Mouse (Mus musculus) midbrain, embryonic 16.5 days (tissue): ENCODE results near the gene Cyb561d1. TPM values are rescaled to one million over a fixed set of nuclear protein-coding genes. Genes with fewer than 3 reads are reported as not detected.

Source experiments
- ATAC-seq: fragments of 200-750 bp; cut with Nextera tagmentation; 2 replicates; pipeline ENCODE4 v1.8.0; 2017; ENCODE audit warnings: moderate TSS enrichment
- H3K27ac ChIP-seq: fragments of 300-500 bp; sonication (generic); 2 replicates; pipeline ENCODE4 v1.5.1; 2014; ENCODE audit warnings: mild to moderate bottlenecking, low read length, mixed read lengths
- H3K27me3 ChIP-seq: fragments of 300-500 bp; sonication (generic); 2 replicates; pipeline ENCODE4 v1.6.1; 2014; ENCODE audit warnings: low read depth, low read length, mixed read lengths; ENCODE audit not compliant: control insufficient read depth, insufficient read depth
- H3K36me3 ChIP-seq: fragments of 300-500 bp; sonication (generic); 2 replicates; pipeline ENCODE4 v1.6.1; 2014; ENCODE audit warnings: mild to moderate bottlenecking, low read length, moderate library complexity, mixed read lengths; ENCODE audit not compliant: control insufficient read depth, insufficient read depth
- H3K4me1 ChIP-seq: fragments of 300-500 bp; sonication (generic); 2 replicates; pipeline ENCODE4 v1.6.1; 2014; ENCODE audit warnings: mild to moderate bottlenecking, low read length, mixed read lengths; ENCODE audit not compliant: control insufficient read depth, insufficient read depth
- H3K4me2 ChIP-seq: fragments of 300-500 bp; sonication (generic); 2 replicates; pipeline ENCODE4 v1.6.1; 2014; ENCODE audit warnings: mild to moderate bottlenecking, low read length, mixed read lengths
- H3K4me3 ChIP-seq: fragments of 300-500 bp; sonication (generic); 2 replicates; pipeline ENCODE4 v1.5.1; 2014; ENCODE audit warnings: low read depth, mild to moderate bottlenecking, low read length, moderate library complexity, mixed read lengths
- H3K9ac ChIP-seq: fragments of 300-500 bp; sonication (generic); 2 replicates; pipeline ENCODE4 v1.6.1; 2014; ENCODE audit warnings: low read depth, low read length, mixed read lengths
- H3K9me3 ChIP-seq: fragments of 300-500 bp; sonication (generic); replicated peaks from 2 replicates; pipeline ENCODE4 v1.6.1; 2014; ENCODE audit warnings: mild to moderate bottlenecking, low read length, mixed read lengths; ENCODE audit not compliant: control insufficient read depth, poor library complexity, severe bottlenecking
- WGBS: fragments of 180-500 bp; shearing (Covaris S2); extraction: QIAGEN DNeasy Blood & Tissue Kit; methylation state at CpG from one replicate; pipeline ENCODE4 v1.1.7; 2014; 5-methylcytosine and 5-hydroxymethylcytosine counted together
- polyA plus RNA-seq: library from polyadenylated mRNA; unstranded; fragments of >200 nt; fragmentation: Nextera tagmentation; extraction: Ambion mirVana; gene quantifications from 2 replicates; pipeline ENCODE4 v1.2.1, GENCODE M21; 2015

Gene Cyb561d1
- polyA plus RNA-seq, 1 experiment from 2014 or later, result 4.8 TPM

GRCm38 (mm10) chr3:108220661-108221060, 19.6 kb upstream of the Cyb561d1 start:
- Histone ChIP-seq H3K4me1 (no peaks in the 10 kb centered on the region), H3K27ac (no peak overlapping the region), H3K4me2 (no peak overlapping the region), H3K36me3 (no peaks in the 10 kb centered on the region), H3K4me3 (no peak overlapping the region), H3K27me3 (peaks cover 13% of the 10 kb centered on the region), H3K9ac (no peak overlapping the region), H3K9me3 (no peaks in the 10 kb centered on the region)
- no peak for ATAC-seq
- WGBS, result 81% methylated on average over 3 of the region's 3 CpGs

- Histone ChIP-seq H3K4me1 (peaks cover 10% of the 10 kb centered on the region), H3K36me3 (no peaks in the 10 kb centered on the region), H3K4me3 (no peak overlapping the region), H3K9me3 (no peaks in the 10 kb centered on the region), H3K27ac (no peak overlapping the region), H3K9ac (no peak overlapping the region), H3K4me2 (no peak overlapping the region), H3K27me3 (no peaks in the 10 kb centered on the region)
- no peak for ATAC-seq
- 23% methylated on average over 5 of the region's 5 CpGs for WGBS
Measured at GRCm38 (mm10) chr3:108214734-108215133, 13.7 kb upstream of the Cyb561d1 start.

- no peak for ATAC-seq
- H3K4me3 ChIP-seq, result no peak overlapping the region
- H3K9me3 ChIP-seq, result no peaks in the 10 kb centered on the region
- H3K9ac ChIP-seq, result no peak overlapping the region
- H3K4me2 ChIP-seq, result no peak overlapping the region
- 92% methylated on average over 8 of the region's 8 CpGs for WGBS
- peaks cover 4% of the 10 kb centered on the region; the same call in 1 of the 2 replicates for H3K36me3 ChIP-seq
- no peaks in the 10 kb centered on the region for H3K27me3 ChIP-seq
- H3K27ac ChIP-seq, result peak overlapping the region; percentile 11; the same call in 1 of the 2 replicates
- peaks cover 21% of the 10 kb centered on the region for H3K4me1 ChIP-seq
Measured at GRCm38 (mm10) chr3:108212406-108212805, 11.4 kb upstream of the Cyb561d1 start.

- Histone ChIP-seq H3K4me1 (peaks cover 21% of the 10 kb centered on the region), H3K36me3 (peaks cover 6% of the 10 kb centered on the region; the same call in 1 of the 2 replicates), H3K9me3 (no peaks in the 10 kb centered on the region), H3K27me3 (no peaks in the 10 kb centered on the region), H3K4me3 (peak overlapping the region; percentile 50), H3K4me2 (peak overlapping the region; percentile 70), H3K9ac (no peak overlapping the region), H3K27ac (peak overlapping the region; percentile 96)
- WGBS, result 76% methylated on average over 6 of the region's 6 CpGs
- no peak for ATAC-seq
Measured at GRCm38 (mm10) chr3:108211845-108212244, 10.8 kb upstream of the Cyb561d1 start.

- Histone ChIP-seq H3K4me3 (peak within 1 kb of the TSS; percentile 50), H3K4me1 (peaks cover 21% of the 10 kb centered on the region), H3K36me3 (peaks cover 13% of the 10 kb centered on the region), H3K9me3 (no peaks in the 10 kb centered on the region), H3K9ac (peak within 1 kb of the TSS; percentile 79), H3K27me3 (no peaks in the 10 kb centered on the region), H3K4me2 (peak within 1 kb of the TSS; percentile 78), H3K27ac (peak within 1 kb of the TSS; percentile 96)
- peak; percentile 92 for ATAC-seq
- WGBS, result 0% methylated on average over 14 of the region's 14 CpGs
Measured at GRCm38 (mm10) chr3:108210771-108211139, 9.7 kb upstream of the Cyb561d1 start, which contains the start of gene Atxn7l2. Gene Atxn7l2, minus strand, starts transcription at chr3:108210934.

GRCm38 (mm10) chr3:108209946-108210770, 9.1 kb upstream of the Cyb561d1 start:
- Histone ChIP-seq H3K4me3 (peak overlapping the region; percentile 50), H3K4me2 (peak overlapping the region; percentile 78), H3K9me3 (no peaks in the 10 kb centered on the region), H3K4me1 (peaks cover 21% of the 10 kb centered on the region), H3K9ac (peak overlapping the region; percentile 79), H3K27me3 (no peaks in the 10 kb centered on the region), H3K27ac (peak overlapping the region; percentile 96), H3K36me3 (peaks cover 19% of the 10 kb centered on the region)
- peak; percentile 95 for ATAC-seq
- WGBS, result under 1% methylated on average over 62 of the region's 72 CpGs

GRCm38 (mm10) chr3:108209536-108209935, 8.5 kb upstream of the Cyb561d1 start:
- Histone ChIP-seq H3K4me2 (peak overlapping the region; percentile 78), H3K9me3 (no peaks in the 10 kb centered on the region), H3K27ac (peak overlapping the region; percentile 96), H3K4me3 (peak overlapping the region; percentile 50), H3K27me3 (no peaks in the 10 kb centered on the region), H3K4me1 (peaks cover 21% of the 10 kb centered on the region), H3K36me3 (peaks cover 24% of the 10 kb centered on the region), H3K9ac (peak overlapping the region; percentile 66)
- 10% methylated on average over 8 of the region's 8 CpGs for WGBS
- ATAC-seq, result no peak; the same call in 1 of the 2 replicates

- no peaks in the 10 kb centered on the region for H3K27me3 ChIP-seq
- peak overlapping the region; percentile 96 for H3K27ac ChIP-seq
- peak overlapping the region; percentile 78 for H3K4me2 ChIP-seq
- peak overlapping the region; percentile 50 for H3K4me3 ChIP-seq
- no peaks in the 10 kb centered on the region for H3K9me3 ChIP-seq
- H3K36me3 ChIP-seq, result peaks cover 24% of the 10 kb centered on the region
- no peak for ATAC-seq
- 51% methylated on average over 3 of the region's 3 CpGs for WGBS
- H3K4me1 ChIP-seq, result peaks cover 21% of the 10 kb centered on the region
- H3K9ac ChIP-seq, result peak overlapping the region; percentile 66
Measured at GRCm38 (mm10) chr3:108209001-108209400, 8.0 kb upstream of the Cyb561d1 start.

- no peak overlapping the region for H3K27ac ChIP-seq
- H3K4me3 ChIP-seq, result no peak overlapping the region
- H3K36me3 ChIP-seq, result peaks cover 28% of the 10 kb centered on the region
- no peak overlapping the region for H3K9ac ChIP-seq
- no peak overlapping the region for H3K4me2 ChIP-seq
- ATAC-seq, result no peak
- H3K9me3 ChIP-seq, result no peaks in the 10 kb centered on the region
- H3K27me3 ChIP-seq, result no peaks in the 10 kb centered on the region
- WGBS, result 87% methylated on average over 15 of the region's 15 CpGs
- peaks cover 17% of the 10 kb centered on the region for H3K4me1 ChIP-seq
Measured at GRCm38 (mm10) chr3:108206731-108207375, 5.8 kb upstream of the Cyb561d1 start.
